Mouse (Mus musculus) CD4-positive, CD25-positive, alpha-beta regulatory T cell, adult 4 months (primary cell): ENCODE data around the gene Dcaf6. TPM values are rescaled to one million over a fixed set of nuclear protein-coding genes. Genes with fewer than 3 reads are reported as not detected.

ENCODE experiments used
- ATAC-seq: one replicate; pipeline ENCODE4 v1.8.0; 2017
- polyA plus RNA-seq, 2 experiments: library from polyadenylated mRNA; unstranded; fragments of 100-300 nt; shearing (Covaris generic); gene quantifications; one replicate each; pipeline ENCODE4 v1.2.1; 2017

Gene Dcaf6
- 1 to 10 TPM; 6.0 to 10.0 TPM for polyA plus RNA-seq

- peak; percentile 75 for ATAC-seq
Observed at GRCm38 (mm10) chr1:165460360-165460800, at the start of gene Dcaf6, which contains the start of gene Mpc2. TSS of gene Dcaf6 (minus strand) at chr1:165460475. TSS of gene Mpc2 (plus strand) at chr1:165460637.

- ATAC-seq, result no peak
Observed at GRCm38 (mm10) chr1:165506303-165506702, 46.0 kb upstream of the Dcaf6 start.

- ATAC-seq, result no peak
Observed at GRCm38 (mm10) chr1:165503307-165504024, 43.2 kb upstream of the Dcaf6 start.

GRCm38 (mm10) chr1:165498856-165499255 is 38.6 kb upstream of the Dcaf6 start:
- no peak for ATAC-seq

GRCm38 (mm10) chr1:165489197-165489596 is 28.9 kb upstream of the Dcaf6 start:
- ATAC-seq, result no peak

DNA sequence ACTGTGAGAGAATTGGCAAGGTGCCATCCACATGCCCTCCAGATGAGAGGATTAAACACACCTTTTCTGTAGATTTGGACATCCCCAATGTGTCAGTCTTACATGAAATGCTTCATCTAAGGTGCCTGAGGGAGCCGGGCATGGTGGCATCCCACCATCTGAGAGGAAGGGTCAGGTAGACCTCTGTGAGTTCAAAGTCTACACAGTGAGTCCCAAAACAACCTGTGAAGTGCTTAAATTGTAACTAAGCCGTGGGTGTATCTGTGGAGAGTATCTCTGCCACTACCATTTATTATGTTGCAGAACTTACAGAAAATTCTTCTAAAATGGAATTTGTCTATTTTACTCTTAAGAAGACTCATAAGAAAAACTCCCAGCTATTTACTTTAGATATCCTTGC is 25.8 kb upstream of the Dcaf6 start:
- no peak for ATAC-seq

DNA sequence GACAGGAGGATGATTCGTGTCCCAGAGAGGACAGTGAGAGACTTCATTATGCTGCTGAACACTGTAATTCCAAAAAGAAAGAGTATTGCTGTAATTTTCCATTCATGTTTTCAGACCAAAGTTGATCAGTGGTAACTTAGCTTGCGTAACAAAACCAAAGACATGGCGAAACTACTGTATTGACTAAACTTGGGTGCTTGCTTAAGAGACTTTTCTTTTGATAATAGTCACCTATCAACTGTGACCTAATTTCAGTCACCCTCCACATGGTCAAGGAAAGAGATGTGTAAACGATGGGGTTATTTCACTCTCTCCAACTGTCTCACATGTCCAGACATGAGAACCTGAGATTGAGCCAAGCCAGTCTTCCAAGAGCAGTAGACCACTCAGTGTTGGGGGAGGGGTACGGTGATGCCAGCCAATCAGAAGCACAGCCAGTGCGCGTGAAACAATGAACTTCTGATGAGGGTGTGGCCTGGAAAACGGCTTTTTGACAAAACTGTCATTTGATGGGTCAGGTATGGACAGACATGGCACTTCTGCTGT is 24.5 kb upstream of the Dcaf6 start, which contains the start of gene Adcy10:
Gene Adcy10, plus strand, starts transcription at position 496 of the 546 bp plus-strand sequence.
- ATAC-seq, result no peak

DNA sequence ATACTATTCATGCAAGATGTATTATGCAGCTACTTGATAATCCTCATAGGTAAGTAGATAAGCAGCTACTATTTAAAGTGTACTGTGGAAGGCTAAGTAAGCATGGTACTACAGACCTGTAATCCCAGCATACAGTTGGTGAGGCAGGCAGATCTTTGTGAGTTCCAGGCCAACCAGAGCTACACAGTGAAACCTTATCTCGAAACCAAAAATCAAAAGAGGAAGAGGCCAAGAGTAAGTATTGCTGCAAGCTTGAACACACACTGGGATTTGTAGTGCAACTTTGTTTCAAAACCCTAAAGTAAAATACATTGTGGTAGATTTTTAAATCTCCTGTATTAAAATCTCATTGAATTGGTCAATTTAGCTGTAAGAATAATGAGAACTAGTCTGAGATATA is 11.2 kb upstream of the Dcaf6 start:
- no peak for ATAC-seq

DNA sequence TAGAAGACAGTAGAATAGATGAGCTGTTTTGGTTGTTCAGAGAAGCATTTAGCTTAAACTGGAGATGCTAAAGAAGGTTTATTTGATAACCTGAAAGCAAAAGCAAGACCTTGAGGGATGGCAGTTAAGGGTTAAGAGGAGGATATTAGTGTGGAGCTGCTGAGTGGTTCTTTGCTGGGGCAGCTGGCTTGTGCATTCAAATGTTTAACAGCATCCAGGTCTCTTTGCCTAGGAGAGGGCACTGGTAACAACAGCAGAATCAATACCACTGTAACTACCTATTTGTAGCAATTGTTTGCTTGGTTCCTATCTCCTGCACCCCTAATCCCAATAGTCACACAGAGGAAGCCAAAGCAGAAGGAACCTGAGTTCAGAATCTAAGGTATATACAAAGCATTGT is 9.4 kb upstream of the Dcaf6 start:
- ATAC-seq, result no peak

GRCm38 (mm10) chr1:165468971-165469370 is 8.7 kb upstream of the Dcaf6 start:
- ATAC-seq, result no peak

DNA sequence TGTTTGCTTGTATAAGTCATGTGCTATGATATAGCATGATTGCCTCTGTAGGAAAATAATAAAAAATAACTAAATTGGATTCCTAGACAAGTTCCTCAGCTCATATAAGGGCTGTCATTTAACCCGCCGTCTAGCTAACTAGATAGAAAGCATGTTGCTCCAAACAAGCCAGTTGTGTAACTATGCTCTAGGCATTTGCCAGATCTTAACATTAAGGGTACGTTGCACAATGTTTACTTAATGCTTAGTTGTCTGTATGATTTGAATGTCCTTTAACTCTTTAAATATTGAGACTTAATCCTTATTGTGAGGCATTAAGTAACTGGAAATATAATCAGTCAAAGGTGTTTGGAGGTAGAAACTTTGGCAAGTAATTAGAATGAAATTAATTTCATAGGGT is 4.3 kb upstream of the Dcaf6 start:
- ATAC-seq, result no peak

DNA sequence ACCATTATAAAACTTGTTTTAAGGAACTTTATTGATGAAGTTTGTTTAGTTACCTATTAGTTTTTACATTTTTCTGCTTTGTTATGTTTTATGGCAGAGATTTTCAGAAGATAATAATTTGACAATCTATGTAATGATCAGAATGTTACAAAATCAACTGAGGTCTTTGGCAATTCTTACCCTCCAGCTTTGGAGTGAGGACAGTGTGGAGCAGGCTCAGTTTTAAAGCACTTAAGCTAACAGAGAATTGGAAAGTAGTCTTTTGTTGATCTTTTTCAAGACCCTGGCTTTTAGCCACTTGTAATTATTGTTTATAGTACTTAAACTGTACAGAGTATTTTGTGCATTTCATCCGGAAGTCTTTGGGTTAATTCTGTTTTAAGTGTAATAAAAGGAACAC is 2.6 kb upstream of the Dcaf6 start:
- no peak for ATAC-seq

- ATAC-seq, result no peak
Observed at GRCm38 (mm10) chr1:165461681-165462080, 1.4 kb upstream of the Dcaf6 start.

- peak; percentile 85 for ATAC-seq
Observed at GRCm38 (mm10) chr1:165460801-165461377, 614 bp upstream of the Dcaf6 start.

DNA sequence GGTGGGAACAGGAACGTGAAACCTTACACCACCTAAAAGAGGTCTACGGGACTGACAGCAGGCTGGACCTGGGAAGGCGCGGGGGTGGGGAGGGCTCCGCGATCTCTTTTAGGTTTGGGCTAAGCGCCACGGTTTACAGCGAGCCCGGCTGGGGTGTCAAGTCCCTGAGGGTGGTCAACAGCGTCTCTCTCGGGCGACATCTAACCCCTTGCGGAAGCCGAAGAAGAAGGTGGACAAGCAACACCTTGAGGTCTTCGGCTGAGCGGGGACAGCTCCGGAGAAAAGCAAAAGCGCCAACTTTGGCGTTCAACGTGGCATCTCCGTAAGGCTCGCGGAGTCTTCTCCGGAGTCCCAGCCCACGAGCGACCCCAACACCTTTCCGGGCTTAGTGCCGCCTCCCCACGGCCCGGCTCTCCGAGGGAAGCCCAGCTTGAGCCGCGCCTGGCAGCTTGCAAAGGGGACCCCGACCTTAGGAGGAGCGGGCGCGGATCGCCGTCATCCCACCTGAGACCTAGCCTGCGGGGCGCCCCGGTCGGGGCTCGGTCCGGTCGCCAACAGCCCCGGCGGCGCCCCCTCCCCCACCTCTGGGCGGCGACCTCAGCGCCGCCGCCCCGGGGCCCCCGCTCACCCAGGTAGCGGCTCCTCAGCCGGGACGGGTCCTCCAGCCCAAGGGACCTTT is 633 bp downstream of the Dcaf6 start:
- no peak for ATAC-seq

DNA sequence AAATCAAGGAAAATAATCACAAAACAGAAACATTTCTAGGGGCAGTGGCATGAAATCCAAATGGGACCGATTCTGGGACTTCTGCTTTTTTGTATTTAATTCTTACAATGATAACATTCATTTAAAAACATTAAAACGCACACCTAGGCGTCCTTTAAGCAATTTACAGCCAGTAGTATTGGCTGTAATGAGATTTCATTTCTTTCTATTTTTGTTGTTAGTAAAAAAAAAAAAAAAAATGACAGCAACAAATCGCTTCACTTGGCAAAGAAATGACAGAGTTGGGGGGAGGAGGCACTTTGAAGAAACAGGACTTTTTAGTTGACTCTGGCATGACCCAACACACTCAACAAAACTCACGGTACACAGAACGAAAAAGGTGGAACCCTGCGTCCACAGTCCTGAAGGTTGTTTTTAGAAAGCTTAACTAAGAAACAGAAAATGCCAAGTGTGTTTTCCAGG is 1.2 kb downstream of the Dcaf6 start:
- no peak for ATAC-seq

DNA sequence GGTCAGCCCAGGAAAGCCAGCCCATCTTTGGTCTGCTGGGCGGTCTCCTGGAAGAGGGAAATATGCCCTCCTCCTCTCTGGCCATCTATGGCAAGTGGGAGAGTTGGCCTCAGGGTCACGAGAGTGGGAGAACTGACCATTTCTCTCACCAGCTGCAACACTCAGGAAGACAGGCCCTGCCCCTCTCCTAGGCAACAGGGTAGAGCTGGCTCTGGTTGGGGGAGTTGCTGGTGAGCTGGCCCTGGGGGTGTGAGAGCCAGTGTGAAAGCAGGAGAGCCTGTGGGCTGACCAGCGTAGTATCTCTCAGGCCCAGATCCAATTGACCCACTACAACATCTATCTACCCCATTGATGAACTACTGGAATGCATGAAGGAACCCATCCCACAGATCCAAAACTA is 18.6 kb downstream of the Dcaf6 start:
- ATAC-seq, result no peak

DNA sequence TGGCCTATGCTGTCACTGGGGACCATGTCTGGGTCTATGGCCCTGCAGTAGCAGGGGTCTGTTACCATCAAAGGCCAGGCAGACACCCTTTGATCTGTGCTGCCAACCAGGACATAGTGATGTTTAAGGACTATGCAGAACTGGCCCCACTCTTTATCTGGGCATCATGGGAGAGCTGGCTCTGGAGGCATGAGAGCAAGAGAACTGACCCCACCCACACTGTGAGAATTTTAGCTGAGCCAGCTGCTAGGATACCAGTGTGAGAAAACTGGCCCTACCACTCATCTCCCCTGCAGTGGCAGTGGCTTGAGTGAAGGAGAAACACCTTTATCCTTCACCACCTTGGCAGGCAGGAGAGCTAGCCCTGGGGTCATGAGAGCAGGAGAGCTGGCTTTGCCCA is 19.1 kb downstream of the Dcaf6 start:
- no peak for ATAC-seq

DNA sequence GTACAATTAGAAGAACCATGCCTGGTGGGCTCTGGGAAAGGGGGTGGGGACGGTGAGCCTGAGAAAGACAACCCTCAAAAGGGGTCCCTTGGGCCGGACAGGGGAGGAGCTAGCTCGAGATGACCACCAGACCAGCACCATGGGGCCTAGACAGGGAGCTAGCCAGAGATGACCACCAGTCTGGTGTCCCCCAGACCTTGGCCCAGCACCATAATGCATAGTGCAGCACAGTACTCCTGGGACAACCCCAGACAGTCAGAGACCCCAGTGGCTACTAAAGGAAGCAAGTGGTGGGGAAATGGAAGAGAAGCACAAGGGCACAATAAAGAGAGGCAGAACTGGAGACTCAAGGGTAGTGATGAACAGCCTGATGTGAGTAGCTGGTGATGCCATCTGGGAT is 19.5 kb downstream of the Dcaf6 start:
- ATAC-seq, result no peak

GRCm38 (mm10) chr1:165438289-165439021 is 21.8 kb downstream of the Dcaf6 start:
- no peak for ATAC-seq

DNA sequence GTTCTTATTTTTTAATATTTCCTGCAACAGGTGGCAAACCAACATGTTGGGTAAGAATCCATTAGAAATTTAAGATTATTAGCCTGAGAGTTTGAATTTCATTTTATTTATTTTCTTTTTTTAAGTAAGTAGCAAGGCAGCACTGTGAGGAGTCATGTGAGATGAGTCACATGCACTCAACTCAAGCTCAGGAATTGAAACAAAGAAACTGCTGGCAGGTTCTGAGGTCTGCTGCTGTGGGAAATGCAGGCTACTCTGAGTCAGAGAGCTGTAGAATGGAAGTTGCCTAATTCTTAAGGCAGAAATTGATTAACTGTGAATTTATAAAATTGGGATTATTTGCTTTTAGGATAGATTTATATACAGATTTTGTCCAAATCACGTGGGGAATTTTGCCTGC is 27.4 kb downstream of the Dcaf6 start:
- no peak for ATAC-seq

GRCm38 (mm10) chr1:165426254-165426653 is 34.0 kb downstream of the Dcaf6 start:
- no peak for ATAC-seq
